Comparison of ENCODE assay signal across 27 mouse cellular contexts in genomic region chr12:73018838-73019237, GRCm38 (mm10). TPM values are rescaled to one million over a fixed set of nuclear protein-coding genes. Genes with fewer than 3 reads are reported as not detected.
DNase-seq lines count a peak whose midpoint lies in the region; TF ChIP-seq lines count a peak whose summit lies in the region.
"Had no signal": no experiment of that assay in that cellular context is flagged by ENCODE, and none has a peak within 500 bp of the region (broad histone marks: within the 10 kb centered on the region; RNA-seq: fewer than 3 reads in every experiment).

No protein-coding gene starts in this region.

- H3K9ac ChIP-seq in CH12.LX (ENCODE audit: insufficient read depth, low read depth) = peak overlapping the region; percentile 45
- H3K9ac ChIP-seq: embryonic facial prominence, embryonic 13.5 days; embryonic facial prominence, embryonic 15.5 days; forebrain, embryonic 13.5 days; forebrain, embryonic 15.5 days; forebrain, postnatal 0 days had no signal

- no peak for DNase-seq in gastrocnemius, adult 2 months
- no peak for DNase-seq in gastrocnemius, postnatal 4 days (ENCODE audit: low spot score in 2 of 2)
- DNase-seq in 3T3-L1 (ENCODE audit: low read depth, low spot score) (peak; percentile 38), CH12.LX (ENCODE audit: extremely low read depth) (peak; percentile 75)
- DNase-seq in fibroblast of lung, adult 2 months (ENCODE audit: low read depth) = peak; percentile 57
- DNase-seq in kidney, adult 8-10 months = no peak
- DNase-seq in cerebellum, postnatal 25 days = no peak
- DNase-seq: adrenal gland, adult 8-10 months; adrenal gland, postnatal 14 days; adrenal gland, postnatal 36 days; B cell, adult 2 months; cerebellum, adult 11-12 months; cerebellum, adult 2 months; cerebellum, adult 9-10 months; cerebellum, postnatal 10 days; cerebellum, postnatal 36 days; embryo, embryonic 11 days; forebrain, postnatal 0 days had no signal

- H3K27ac ChIP-seq in gastrocnemius, adult 2 months = peak overlapping the region; percentile 48
- peak overlapping the region; percentile 62; the same call in 1 of the 2 replicates for H3K27ac ChIP-seq in CH12.LX (ENCODE audit: insufficient read depth, low read depth)
- H3K27ac ChIP-seq: embryonic facial prominence, embryonic 13.5 days; embryonic facial prominence, embryonic 15.5 days; forebrain, embryonic 13.5 days; forebrain, embryonic 15.5 days had no signal

- H3K27me3 ChIP-seq in CH12.LX (replicated peaks) = no peaks in the 10 kb centered on the region
- H3K27me3 ChIP-seq: embryonic facial prominence, embryonic 13.5 days; embryonic facial prominence, embryonic 15.5 days; forebrain, embryonic 13.5 days; forebrain, embryonic 15.5 days; Patski had no signal

- peak overlapping the region; percentile 83 for H3K4me2 ChIP-seq in CH12.LX (ENCODE audit: insufficient read depth, low read depth, poor library complexity, severe bottlenecking)
- H3K4me2 ChIP-seq: embryonic facial prominence, embryonic 13.5 days; embryonic facial prominence, embryonic 15.5 days; forebrain, embryonic 13.5 days; forebrain, embryonic 15.5 days had no signal

- TF ChIP-seq EP300 in CH12.LX (IDR thresholded peaks at IDR 0.05; ENCODE audit: low read length) = peak; percentile 82

- TF ChIP-seq RAD21 in CH12.LX (IDR thresholded peaks at IDR 0.05; ENCODE audit: low read depth, low read length) = no peak

- no peak for TF ChIP-seq CTCF in gastrocnemius, adult 2 months (IDR thresholded peaks at IDR 0.05)
- no peak for TF ChIP-seq CTCF in CH12.LX (conservative IDR thresholded peaks at IDR 0.05 in 1 of 2, IDR thresholded peaks at IDR 0.05 in 1 of 2; ENCODE audit: low read depth in 2 of 2, low read length in 2 of 2)

- no peak for TF ChIP-seq POLR2A in CH12.LX (IDR thresholded peaks at IDR 0.05; ENCODE audit: low read depth, low read length)

- dilution Hi-C loops in CH12.LX (cut with MboI; ENCODE audit: extremely low pct_ligation_motif_present, extremely low pct_unique_long_range_greater_than_20kb, low sequenced_read_pairs) = no loop called here

- peaks cover 5% of the 10 kb centered on the region for H3K9me3 ChIP-seq in CH12.LX (replicated peaks; ENCODE audit: low read length)
- H3K9me3 ChIP-seq: embryonic facial prominence, embryonic 13.5 days; embryonic facial prominence, embryonic 15.5 days; forebrain, embryonic 13.5 days; forebrain, embryonic 15.5 days had no signal

- H3K36me3 ChIP-seq in CH12.LX (replicated peaks in 1 of 2; ENCODE audit: control insufficient read depth in 1 of 2, insufficient read depth in 1 of 2, low read length in 1 of 2) = no peaks in the 10 kb centered on the region
- H3K36me3 ChIP-seq: embryonic facial prominence, embryonic 13.5 days; embryonic facial prominence, embryonic 15.5 days; forebrain, embryonic 15.5 days had no signal

- H3K4me3 ChIP-seq in gastrocnemius, adult 2 months = no peak overlapping the region
- no peak overlapping the region for H3K4me3 ChIP-seq in CH12.LX (replicated peaks in 1 of 3; ENCODE audit: low read depth in 2 of 3, low read length in 2 of 3, poor library complexity in 1 of 3)
- H3K4me3 ChIP-seq: embryonic facial prominence, embryonic 13.5 days; embryonic facial prominence, embryonic 15.5 days; erythroblast, embryonic 14.5 days; forebrain, embryonic 13.5 days; forebrain, embryonic 15.5 days had no signal

- intact Hi-C loops in gastrocnemius, adult 2 months (cut with DNase I) = no loop called here

- peaks cover 10 to 65% of the 10 kb centered on the region in 2 experiments for H3K4me1 ChIP-seq in CH12.LX (ENCODE audit: control insufficient read depth in 1 of 2, insufficient read depth in 2 of 2)
- H3K4me1 ChIP-seq: embryonic facial prominence, embryonic 13.5 days; embryonic facial prominence, embryonic 15.5 days; forebrain, embryonic 13.5 days; forebrain, embryonic 15.5 days had no signal

- H3K79me2 ChIP-seq in CH12.LX (replicated peaks; ENCODE audit: control insufficient read depth, extremely low read depth, insufficient read depth, poor library complexity, severe bottlenecking) = no peaks in the 10 kb centered on the region

- in situ Hi-C loops in CH12.LX (cut with MboI; ENCODE audit: low pct_ligation_motif_present, low pct_unique_long_range_greater_than_20kb, low sequenced_read_pairs) = no loop called here

TF ChIP-seq in CH12.LX, 34 proteins besides CTCF, POLR2A, EP300 and RAD21:
- no peak for TF ChIP-seq NELFE (IDR thresholded peaks at IDR 0.05; ENCODE audit: low read depth, low read length)
- peak; percentile 35; the same call in 1 of the 2 replicates for TF ChIP-seq CHD2 (IDR thresholded peaks at IDR 0.05; ENCODE audit: low read length)
- no peak for TF ChIP-seq TBP (conservative IDR thresholded peaks at IDR 0.05; ENCODE audit: low read depth, low read length)
- TF ChIP-seq MAZ (IDR thresholded peaks at IDR 0.05; ENCODE audit: low read depth, low read length) = no peak
- TF ChIP-seq ZKSCAN1 (IDR thresholded peaks at IDR 0.05; ENCODE audit: borderline replicate concordance, low read depth, low read length) = no peak
- TF ChIP-seq IRF4 (IDR thresholded peaks at IDR 0.05; ENCODE audit: low read depth, low read length) = peak; percentile 74
- TF ChIP-seq RCOR1 (conservative IDR thresholded peaks at IDR 0.05; ENCODE audit: low read depth, low read length) = 0 out of 2 replicates have a peak, but pooled peaks have one; percentile 25
- TF ChIP-seq MAX (IDR thresholded peaks at IDR 0.05; ENCODE audit: low read length) = no peak
- TF ChIP-seq SMC3 (IDR thresholded peaks at IDR 0.05; ENCODE audit: low read depth, low read length) = no peak; the same call in 1 of the 2 replicates
- TF ChIP-seq TCF12 (IDR thresholded peaks at IDR 0.05; ENCODE audit: low read depth, low read length) = peak; percentile 75; the same call in 1 of the 2 replicates
- no peak for TF ChIP-seq E2F4 (IDR thresholded peaks at IDR 0.05; ENCODE audit: insufficient replicate concordance, low read depth, low read length)
- TF ChIP-seq UBTF (IDR thresholded peaks at IDR 0.05; ENCODE audit: low read depth, low read length) = no peak
- no peak for TF ChIP-seq GABPA (IDR thresholded peaks at IDR 0.05; ENCODE audit: insufficient replicate concordance, low read depth, low read length)
- peak; percentile 48; the same call in 1 of the 2 replicates for TF ChIP-seq MAFK (IDR thresholded peaks at IDR 0.05; ENCODE audit: insufficient replicate concordance, low read length)
- no peak for TF ChIP-seq POLR2AphosphoS2 (IDR thresholded peaks at IDR 0.05; ENCODE audit: low read depth, low read length)
- TF ChIP-seq USF1 (IDR thresholded peaks at IDR 0.05; ENCODE audit: low read depth, low read length) = no peak
- TF ChIP-seq CHD1 (IDR thresholded peaks at IDR 0.05; ENCODE audit: low read depth, low read length) = no peak
- 0 out of 2 replicates have a peak, but pooled peaks have one; percentile 28 for TF ChIP-seq HCFC1 (IDR thresholded peaks at IDR 0.05; ENCODE audit: low read depth, low read length)
- TF ChIP-seq BHLHE40 (IDR thresholded peaks at IDR 0.05; ENCODE audit: low read depth, low read length) = peak; percentile 56
- no peak for TF ChIP-seq JUND (conservative IDR thresholded peaks at IDR 0.05; ENCODE audit: low read depth, low read length)
- TF ChIP-seq KAT2A (IDR thresholded peaks at IDR 0.05; ENCODE audit: insufficient replicate concordance, low read length) = no peak
- TF ChIP-seq ZNF384 (IDR thresholded peaks at IDR 0.05; ENCODE audit: low read depth, low read length) = no peak
- no peak for TF ChIP-seq ELF1 (IDR thresholded peaks at IDR 0.05; ENCODE audit: low read depth, low read length)
- no peak for TF ChIP-seq PAX5 (IDR thresholded peaks at IDR 0.05; ENCODE audit: low read length)
- 0 out of 2 replicates have a peak, but pooled peaks have one; percentile 25 for TF ChIP-seq MYC (IDR thresholded peaks at IDR 0.05; ENCODE audit: low read depth, low read length)
- no peak for TF ChIP-seq USF2 (conservative IDR thresholded peaks at IDR 0.05; ENCODE audit: low read depth, low read length)
- TF ChIP-seq NRF1 (IDR thresholded peaks at IDR 0.05; ENCODE audit: low read depth, low read length) = no peak
- no peak for TF ChIP-seq JUN (IDR thresholded peaks at IDR 0.05; ENCODE audit: insufficient read depth, low read depth, low read length)
- TF ChIP-seq MEF2A (IDR thresholded peaks at IDR 0.05; ENCODE audit: borderline replicate concordance, low read depth, low read length) = peak; percentile 74; the same call in 1 of the 2 replicates
- TF ChIP-seq ZC3H11A (IDR thresholded peaks at IDR 0.05; ENCODE audit: low read depth, low read length) = no peak
- TF ChIP-seq SIN3A (IDR thresholded peaks at IDR 0.05; ENCODE audit: low read length) = peak; percentile 61; the same call in 1 of the 2 replicates
- TF ChIP-seq ETS1 (conservative IDR thresholded peaks at IDR 0.05; ENCODE audit: low read depth, low read length) = peak; percentile 82
- no peak for TF ChIP-seq MXI1 (IDR thresholded peaks at IDR 0.05; ENCODE audit: low read depth, low read length)

RNA-seq across cellular contexts. Expression of gene Six1, which starts 34.8 kb away (rescaled TPM):
- total RNA-seq in gastrocnemius, adult 2 months (2021) = 10 to 100 TPM; 59.8 to 68.4 TPM
- 10 to 100 TPM; 51.0 to 60.8 TPM for total RNA-seq in gastrocnemius, postnatal 4 days (2021)
- total RNA-seq in CH12.LX (2012; rRNA removed) (8.1 and 9.5 TPM in 2 replicates), CH12.LX (2014; rRNA removed) (7.6 and 7.9 TPM in 2 replicates)
- polyA plus RNA-seq in CH12.LX (2012; ENCODE audit: insufficient read length, low read depth) = 16.1 and 16.5 TPM in 2 replicates
- total RNA-seq: MEL had no signal
- polyA plus RNA-seq: activated CD4-positive, CD25-positive, alpha-beta regulatory T cell, adult 4 months; CD4-positive, CD25-positive, alpha-beta regulatory T cell, adult 4 months; erythroblast, embryonic 14.5 days had no signal

Comparison
In these comparisons a context has a peak if more than half of its experiments do, and no peak if none do; other contexts are left out.
1. DNase-seq: peak in 3T3-L1 (single experiment), CH12.LX (single experiment) and fibroblast of lung, adult 2 months (single experiment); none in gastrocnemius, adult 2 months (single experiment), gastrocnemius, postnatal 4 days (0 of 2), kidney, adult 8-10 months (0 of 2) and cerebellum, postnatal 25 days (0 of 2).
2. RNA of gene Six1, which starts 34.8 kb away (total RNA-seq): 59.8 to 68.4 TPM in gastrocnemius, adult 2 months and 51.0 to 60.8 TPM in gastrocnemius, postnatal 4 days; 7.6 to 9.5 TPM in CH12.LX; every median in the first group is over 4 times any median in the second.